Mouse (Mus musculus) embryonic fibroblast, embryonic 13.5 days (primary cell): ENCODE results near the gene Smarca4.

Experiments
- CTCF ChIP-seq: IDR thresholded peaks from 2 replicates; pipeline ENCODE4 v1.5.1; 2011; ENCODE audit warnings: mild to moderate bottlenecking, control low read depth, low read length, moderate library complexity, borderline replicate concordance; ENCODE audit not compliant: insufficient read depth
- POLR2A ChIP-seq: IDR thresholded peaks from 2 replicates; pipeline ENCODE4 v1.6.1; 2011; ENCODE audit warnings: low read depth, mild to moderate bottlenecking, control low read depth, low read length, moderate library complexity

GRCm38 (mm10) chr9:21736580-21736979, 120.6 kb downstream of the Smarca4 start:
- no peak for TF ChIP-seq CTCF
- TF ChIP-seq POLR2A, result no peak
